Mouse (Mus musculus): Measurements from ENCODE around the gene Best1.

Best1 gene

GRCm38 (mm10) chr19:9960769-9961168 is 40.7 kb downstream of the Best1 start:
- no peak for DNase-seq (ENCODE audit: low spot score)

GRCm38 (mm10) chr19:9957965-9958364 is 43.5 kb downstream of the Best1 start:
- no peak for DNase-seq (ENCODE audit: low spot score)

GRCm38 (mm10) chr19:9956624-9957388 is 44.6 kb downstream of the Best1 start:
- DNase-seq (ENCODE audit: low spot score) = no peak

GRCm38 (mm10) chr19:9955438-9955837 is 46.0 kb downstream of the Best1 start:
- DNase-seq (ENCODE audit: low spot score) = no peak

- peak; percentile 39 for DNase-seq (ENCODE audit: low spot score)
Measured at GRCm38 (mm10) chr19:9954811-9955202, 46.6 kb downstream of the Best1 start.

- DNase-seq (ENCODE audit: low spot score) = peak; percentile 57
Measured at GRCm38 (mm10) chr19:9954055-9954810, 47.2 kb downstream of the Best1 start.

- no peak for DNase-seq (ENCODE audit: low spot score)
Measured at GRCm38 (mm10) chr19:9952912-9953311, 48.5 kb downstream of the Best1 start.

- no peak for DNase-seq (ENCODE audit: low spot score)
Measured at GRCm38 (mm10) chr19:9952390-9952789, 49.0 kb downstream of the Best1 start.

GRCm38 (mm10) chr19:9946986-9947385 is 54.4 kb downstream of the Best1 start:
- no peak for DNase-seq (ENCODE audit: low spot score)

- no peak for DNase-seq (ENCODE audit: low spot score)
Measured at GRCm38 (mm10) chr19:9945800-9946564, 55.5 kb downstream of the Best1 start.

GRCm38 (mm10) chr19:9942539-9943533 is 58.6 kb downstream of the Best1 start:
- DNase-seq (ENCODE audit: low spot score) = no peak

GRCm38 (mm10) chr19:9941809-9942208 is 59.6 kb downstream of the Best1 start:
- no peak for DNase-seq (ENCODE audit: low spot score)

- DNase-seq (ENCODE audit: low spot score) = no peak
Measured at GRCm38 (mm10) chr19:9940903-9941302, 60.5 kb downstream of the Best1 start.

- no peak for DNase-seq (ENCODE audit: low spot score)
Measured at GRCm38 (mm10) chr19:9939841-9940240, 61.6 kb downstream of the Best1 start.

- DNase-seq (ENCODE audit: low spot score) = peak; percentile 36
Measured at GRCm38 (mm10) chr19:9938824-9939303, 62.6 kb downstream of the Best1 start.

- no peak for DNase-seq (ENCODE audit: low spot score)
Measured at GRCm38 (mm10) chr19:9938156-9938823, 63.1 kb downstream of the Best1 start.

GRCm38 (mm10) chr19:9937428-9937827 is 64.0 kb downstream of the Best1 start:
- DNase-seq (ENCODE audit: low spot score) = no peak

- DNase-seq (ENCODE audit: low spot score) = no peak
Measured at GRCm38 (mm10) chr19:9936579-9936978, 64.9 kb downstream of the Best1 start.
